Mouse (Mus musculus): ENCODE data around the gene Olfr186. TPM values are rescaled to one million over a fixed set of nuclear protein-coding genes. Genes with fewer than 3 reads are reported as not detected.
"Not testable (repeated sequence)": the region's sequence is repeated elsewhere in the genome, so short reads cannot be mapped to it uniquely, and the experiment has no call there.

Olfr186 gene
- total RNA-seq (2021) = not detected

DNA sequence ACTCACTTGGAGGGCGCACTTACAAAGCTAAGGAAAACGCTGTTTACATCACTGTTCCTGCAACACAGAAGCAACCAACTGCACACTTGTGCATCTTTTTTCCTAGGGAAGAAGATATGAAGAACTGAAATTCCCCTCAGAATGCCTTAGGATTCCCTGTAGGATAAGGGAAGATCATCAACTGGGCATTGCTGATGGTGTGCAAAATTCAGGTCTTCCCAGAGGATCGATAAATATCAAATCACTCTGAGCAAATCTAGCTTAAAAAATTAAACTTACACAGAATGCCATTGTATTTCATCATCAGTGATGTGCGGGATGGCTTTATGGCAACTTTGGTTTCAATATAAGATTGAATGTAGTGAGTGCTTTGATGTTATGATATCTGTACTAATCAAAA, at the start of gene Olfr186:
TSS of gene Olfr186 (minus strand) at position 101 of the 400 bp plus-strand sequence.
- intact Hi-C loops (cut with DNase I) = no loop called here
- DNase-seq = no peak

DNA sequence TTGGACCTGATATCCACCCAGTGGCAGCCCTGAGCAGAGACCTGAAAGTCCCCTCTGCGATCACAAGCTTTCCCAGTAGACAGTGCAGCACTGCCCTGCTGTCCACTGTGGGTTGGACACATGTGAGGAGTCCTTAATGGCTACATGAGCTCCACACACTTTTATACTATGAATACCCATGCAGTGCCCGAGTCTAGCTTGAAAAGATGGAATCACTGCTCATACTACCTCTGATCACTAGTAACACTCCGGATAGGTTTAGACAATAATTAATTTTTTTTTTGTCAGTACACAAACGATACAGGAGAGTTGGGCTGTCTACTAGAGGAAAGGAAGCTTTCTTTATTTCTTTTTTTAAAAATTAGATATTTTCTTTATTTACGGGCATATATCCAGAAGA, 47.8 kb upstream of the Olfr186 start, which contains the start of gene Olfr190:
TSS of gene Olfr190 (minus strand) at position 101 of the 400 bp plus-strand sequence.
- DNase-seq = no peak
- intact Hi-C loops (cut with DNase I) = no loop called here

DNA sequence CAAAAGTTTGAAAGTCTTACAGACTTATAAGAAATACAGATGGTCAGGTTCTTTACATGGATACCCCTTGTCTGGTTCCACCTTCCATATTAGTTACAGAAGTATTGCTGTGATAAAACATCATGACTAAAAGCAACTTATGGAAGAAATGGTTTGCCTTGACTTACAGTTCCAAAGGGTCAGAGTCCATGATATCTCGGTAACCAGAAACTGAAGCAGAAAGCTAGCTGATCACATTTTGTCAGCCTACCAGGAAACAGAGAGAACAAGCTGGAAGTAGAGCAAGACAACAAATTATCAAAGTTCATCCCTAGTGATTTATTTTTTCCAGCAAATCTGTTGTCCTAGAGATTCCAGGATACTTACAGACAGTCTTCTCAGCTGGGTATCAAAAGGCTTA, 43.4 kb upstream of the Olfr186 start:
- DNase-seq = no peak
- intact Hi-C loops (cut with DNase I) = no loop called here

GRCm38 (mm10) chr16:59071755-59072154, 41.7 kb upstream of the Olfr186 start:
- intact Hi-C loops (cut with DNase I) = no loop called here
- no peak for DNase-seq

GRCm38 (mm10) chr16:59062411-59062810, 32.3 kb upstream of the Olfr186 start:
- DNase-seq; intact Hi-C loops (cut with DNase I): not testable (repeated sequence)

DNA sequence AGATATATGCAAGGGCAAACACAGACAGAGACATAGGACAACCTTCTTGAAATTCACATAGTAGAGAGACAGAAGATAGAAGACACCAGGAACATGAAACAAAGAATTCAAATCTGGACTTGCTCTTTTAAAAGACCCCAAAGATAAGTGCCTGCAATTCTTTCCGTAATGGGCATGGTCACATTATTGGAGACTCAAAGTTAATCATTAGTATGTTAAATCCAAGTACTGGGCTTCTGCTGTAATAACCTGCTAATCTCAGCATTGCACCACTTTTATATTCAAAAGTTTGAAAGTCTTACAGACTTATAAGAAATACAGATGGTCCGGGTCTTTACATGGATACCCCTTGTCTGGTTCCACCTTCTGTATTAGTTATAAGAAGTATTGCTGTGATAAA, 19.2 kb upstream of the Olfr186 start:
- intact Hi-C loops (cut with DNase I); DNase-seq: not testable (repeated sequence)

- intact Hi-C loops (cut with DNase I) = no loop called here
- DNase-seq = no peak
Observed at GRCm38 (mm10) chr16:59048860-59049259, 18.8 kb upstream of the Olfr186 start.

DNA sequence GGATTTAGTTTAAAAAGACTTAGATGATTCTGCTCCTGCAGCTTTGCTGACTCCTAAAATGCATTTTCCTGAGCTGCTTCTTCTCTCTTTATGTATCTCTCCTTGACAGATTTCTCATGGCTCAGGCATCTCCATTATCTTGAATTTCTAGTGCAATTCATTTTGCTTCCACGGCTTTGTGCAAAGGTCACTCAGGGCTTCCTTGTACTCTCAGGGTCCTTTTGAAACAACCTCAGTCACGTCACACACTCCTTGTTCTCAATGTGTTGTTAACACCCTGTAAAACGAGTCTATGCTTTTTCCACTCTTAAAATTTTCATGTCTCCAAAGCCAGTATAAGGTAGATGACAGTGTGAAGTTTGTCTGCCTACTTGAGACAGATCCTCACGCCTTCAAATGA, 17.5 kb upstream of the Olfr186 start:
- no peak for DNase-seq
- intact Hi-C loops (cut with DNase I) = no loop called here

DNA sequence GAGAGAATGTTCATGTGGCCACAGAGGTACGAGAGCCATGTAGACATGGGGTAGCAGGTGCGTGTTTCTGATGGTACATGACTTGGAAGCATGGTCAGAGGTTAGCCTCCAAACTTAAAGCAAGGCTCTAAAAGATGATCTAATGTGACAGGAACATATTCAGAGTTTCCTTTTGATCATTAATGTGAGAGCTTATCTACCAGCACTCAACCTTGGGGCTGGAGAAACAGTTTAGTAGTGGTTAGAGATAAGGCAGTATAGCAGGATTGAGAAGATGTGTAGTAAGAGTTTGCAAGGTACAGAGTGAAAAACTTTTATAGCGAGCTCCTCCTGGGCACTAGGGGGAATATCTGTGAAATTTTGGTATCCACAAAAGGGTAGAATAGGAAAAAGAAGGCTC, 15.7 kb upstream of the Olfr186 start:
- no peak for DNase-seq
- intact Hi-C loops (cut with DNase I) = no loop called here

DNA sequence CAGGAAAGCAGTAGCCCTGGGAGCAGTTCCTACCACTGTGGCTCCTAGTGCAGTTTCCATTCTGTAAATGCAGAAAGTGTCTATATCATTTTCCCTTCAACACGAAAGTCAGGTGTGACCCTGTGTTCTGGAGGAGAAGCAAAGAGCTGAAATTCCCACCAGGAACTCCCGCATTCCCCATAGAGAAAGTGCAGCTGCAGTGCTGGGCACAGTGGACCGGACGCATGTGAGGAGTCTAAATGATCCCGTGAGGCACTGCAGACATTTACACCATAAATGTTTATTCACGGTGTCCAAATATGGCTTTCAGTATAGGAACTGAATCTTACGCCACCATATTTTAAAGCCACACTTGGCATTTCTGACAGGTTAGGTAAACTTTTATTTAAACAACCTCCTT, 9.6 kb upstream of the Olfr186 start, which contains the start of gene Olfr187:
TSS of gene Olfr187 (minus strand) at position 58 of the 400 bp plus-strand sequence.
- DNase-seq = no peak
- intact Hi-C loops (cut with DNase I) = no loop called here

DNA sequence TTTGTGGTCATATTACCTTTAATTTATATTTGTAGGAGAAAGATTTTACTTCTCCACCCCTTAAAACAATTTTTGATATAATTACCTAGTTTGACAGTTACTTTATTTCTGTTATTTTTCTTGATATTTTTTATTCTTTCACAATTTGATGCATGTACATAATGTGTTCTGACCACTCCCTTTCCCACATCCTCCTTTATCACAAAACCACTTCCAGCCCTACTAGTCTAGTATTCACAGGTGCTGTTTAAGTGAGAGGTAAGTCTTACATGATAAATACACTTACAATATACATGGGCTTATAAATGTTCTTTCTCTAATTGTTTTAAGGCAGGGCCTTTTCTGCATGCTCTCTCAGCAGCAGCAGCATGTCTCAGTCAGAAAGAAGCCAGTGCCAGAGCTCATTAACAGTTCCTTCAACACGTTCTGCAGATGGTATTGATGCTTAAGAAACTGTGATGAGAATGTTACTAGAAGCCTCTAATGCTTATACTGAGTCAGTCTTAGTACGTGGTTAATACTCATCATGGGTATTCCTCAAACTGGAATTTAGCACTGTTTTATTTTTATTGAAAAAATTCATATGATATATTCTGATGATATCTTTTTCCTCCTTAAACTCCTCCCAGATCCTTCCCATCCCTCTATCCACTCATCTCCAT, 16.6 kb downstream of the Olfr186 start:
- DNase-seq = no peak
- intact Hi-C loops (cut with DNase I) = no loop called here

GRCm38 (mm10) chr16:59007146-59007545, 22.9 kb downstream of the Olfr186 start:
- intact Hi-C loops (cut with DNase I) = no loop called here
- no peak for DNase-seq

DNA sequence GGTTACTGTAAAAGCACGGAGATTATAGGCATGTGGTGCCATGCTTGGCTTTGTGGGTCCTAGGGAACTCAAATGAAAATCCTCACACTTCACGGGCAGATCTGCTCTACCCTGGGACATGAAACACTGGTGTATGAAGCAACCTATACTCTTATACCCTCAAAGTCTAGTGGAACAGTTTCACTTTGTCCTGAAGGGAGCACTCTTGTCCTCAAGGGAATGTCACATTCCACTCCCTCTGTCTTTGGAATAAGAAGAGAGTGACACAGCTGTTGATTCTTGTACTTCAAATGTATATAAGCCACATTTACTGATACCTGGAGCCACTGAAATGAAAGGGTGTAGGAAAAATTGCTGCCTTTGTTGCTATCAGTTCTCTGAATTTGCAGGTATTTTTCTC, 35.0 kb downstream of the Olfr186 start, which contains the start of gene Olfr183:
TSS of gene Olfr183 (plus strand) at position 301 of the 400 bp plus-strand sequence.
- DNase-seq = no peak
- intact Hi-C loops (cut with DNase I) = no loop called here

Other genes starting within 250 kb of the Olfr186 start
- not detected for gene Olfr173, start 230.0 kb downstream of the Olfr186 start, total RNA-seq (2021)
- not detected for gene Olfr175-ps1, start 203.5 kb downstream of the Olfr186 start, total RNA-seq (2021)
- gene Olfr177, start 155.5 kb downstream of the Olfr186 start, total RNA-seq (2021) = not detected
- not detected for gene Olfr178, start 138.2 kb downstream of the Olfr186 start, total RNA-seq (2021)
- gene Olfr181, start 101.5 kb downstream of the Olfr186 start, total RNA-seq (2021) = not detected
- not detected for gene Olfr180, start 100.9 kb downstream of the Olfr186 start, total RNA-seq (2021)
- gene Olfr183, start 34.9 kb downstream of the Olfr186 start, total RNA-seq (2021) = not detected
- gene Olfr187, start 9.5 kb upstream of the Olfr186 start, total RNA-seq (2021) = not detected
- gene Olfr190, start 47.7 kb upstream of the Olfr186 start, total RNA-seq (2021) = not detected
- gene Olfr191, start 59.5 kb upstream of the Olfr186 start, total RNA-seq (2021) = not detected
- gene Olfr193, start 81.6 kb upstream of the Olfr186 start, total RNA-seq (2021) = not detected
- gene Olfr194, start 90.8 kb upstream of the Olfr186 start, total RNA-seq (2021) = not detected
- gene Olfr195, start 116.8 kb upstream of the Olfr186 start, total RNA-seq (2021) = not detected
- not detected for gene Olfr196, start 140.2 kb upstream of the Olfr186 start, total RNA-seq (2021)
- not detected for gene Olfr198, start 173.2 kb upstream of the Olfr186 start, total RNA-seq (2021)
- gene Olfr199, start 189.5 kb upstream of the Olfr186 start, total RNA-seq (2021) = not detected
- not detected for gene Olfr201, start 242.3 kb upstream of the Olfr186 start, total RNA-seq (2021)

Data from heart, postnatal 10 days (tissue).